Mouse (Mus musculus) B cell, adult 2 months (primary cell): Measurements from ENCODE around the gene Letmd1.
A peak's percentile ranks its signal among the peaks of the same experiment; 100 is the strongest.
"Not testable (repeated sequence)": the region's sequence is repeated elsewhere in the genome, so short reads cannot be mapped to it uniquely, and the experiment has no call there.

Experiments
- DNase-seq, 2 experiments: peaks; one replicate each; pipeline ENCODE4 v3.0.0; 2022

Letmd1 gene

GRCm38 (mm10) chr15:100452486-100452885, 16.3 kb upstream of the Letmd1 start:
- DNase-seq = no peak

GRCm38 (mm10) chr15:100456356-100456991, 12.3 kb upstream of the Letmd1 start:
- no peak for DNase-seq

- DNase-seq = peak; percentile 83
Measured at GRCm38 (mm10) chr15:100457340-100457739, 11.5 kb upstream of the Letmd1 start.

GRCm38 (mm10) chr15:100458055-100458454, 10.8 kb upstream of the Letmd1 start:
- peak; percentile 77 to 80 for DNase-seq

- peak; percentile 49 to 57 for DNase-seq
Measured at GRCm38 (mm10) chr15:100460942-100461341, 7.9 kb upstream of the Letmd1 start.

- DNase-seq = no peak
Measured at GRCm38 (mm10) chr15:100461646-100462045, 7.2 kb upstream of the Letmd1 start.

GRCm38 (mm10) chr15:100462086-100462485, 6.7 kb upstream of the Letmd1 start:
- no peak for DNase-seq

GRCm38 (mm10) chr15:100463712-100464111, 5.1 kb upstream of the Letmd1 start:
- peak; percentile 81 to 83 for DNase-seq

- no peak for DNase-seq
Measured at GRCm38 (mm10) chr15:100465432-100465831, 3.4 kb upstream of the Letmd1 start.

GRCm38 (mm10) chr15:100467738-100468137, 1.1 kb upstream of the Letmd1 start:
- no peak for DNase-seq

GRCm38 (mm10) chr15:100469189-100469545, 344 bp downstream of the Letmd1 start:
- no peak for DNase-seq

GRCm38 (mm10) chr15:100470037-100470436, 1.2 kb downstream of the Letmd1 start:
- no peak for DNase-seq

GRCm38 (mm10) chr15:100473926-100474503, 5.2 kb downstream of the Letmd1 start:
- DNase-seq = no peak

GRCm38 (mm10) chr15:100478351-100478750, 9.5 kb downstream of the Letmd1 start:
- no peak for DNase-seq

GRCm38 (mm10) chr15:100478925-100479324, 10.1 kb downstream of the Letmd1 start:
- DNase-seq = no peak

GRCm38 (mm10) chr15:100485576-100485975, 16.8 kb downstream of the Letmd1 start:
- DNase-seq = no peak

- DNase-seq = no peak
Measured at GRCm38 (mm10) chr15:100486450-100486849, 17.6 kb downstream of the Letmd1 start.

- no peak for DNase-seq
Measured at GRCm38 (mm10) chr15:100487050-100487449, 18.2 kb downstream of the Letmd1 start.

- DNase-seq = not testable (repeated sequence)
Measured at GRCm38 (mm10) chr15:100488297-100488696, 19.5 kb downstream of the Letmd1 start.

GRCm38 (mm10) chr15:100489263-100489662, 20.4 kb downstream of the Letmd1 start:
- no peak for DNase-seq

GRCm38 (mm10) chr15:100491966-100492365, 23.1 kb downstream of the Letmd1 start:
- DNase-seq = no peak

GRCm38 (mm10) chr15:100494647-100495046, 25.8 kb downstream of the Letmd1 start:
- no peak for DNase-seq

GRCm38 (mm10) chr15:100495102-100495501, 26.3 kb downstream of the Letmd1 start, which contains the start of gene Csrnp2:
Gene Csrnp2 (minus strand): TSS chr15:100495488.
- DNase-seq = peak; percentile 84 to 85

- not testable (repeated sequence) for DNase-seq
Measured at GRCm38 (mm10) chr15:100499506-100499905, 30.7 kb downstream of the Letmd1 start.
